Mouse (Mus musculus) left cerebral cortex, postnatal 36 days (tissue): Measurements from ENCODE around the gene Ndufs7. TPM values are rescaled to one million over a fixed set of nuclear protein-coding genes. Genes with fewer than 3 reads are reported as not detected.

Experiments
- DNase-seq, 2 experiments: peaks; one replicate each; pipeline ENCODE4 v3.0.0; 2021 to 2022; ENCODE audit warnings: low spot score in 2 of 2, mixed read lengths in 1 of 2
- intact Hi-C: fragments of 180-260 bp; cut with DNase I; formaldehyde crosslinking; loops from one replicate; pipeline ENCODE4 v1.15.1; 2025
- total RNA-seq, 2 experiments: library from RNA; stranded (reverse); gene quantifications; 2 replicates each; pipeline ENCODE4 v1.2.3; 2021

Ndufs7 gene
- total RNA-seq, 2 experiments from 2014 or later = 185 to 213 TPM

- intact Hi-C loops = no loop called here
- no peak for DNase-seq
Observed at GRCm38 (mm10) chr10:80282481-80283441, 33.8 kb downstream of the Ndufs7 start.

- intact Hi-C loops = no loop called here
- DNase-seq = no peak
Observed at GRCm38 (mm10) chr10:80285222-80286070, 36.5 kb downstream of the Ndufs7 start.

GRCm38 (mm10) chr10:80288097-80288496, 39.2 kb downstream of the Ndufs7 start:
- intact Hi-C loops = no loop called here
- DNase-seq = no peak

- DNase-seq = no peak
- intact Hi-C loops = no loop called here
Observed at GRCm38 (mm10) chr10:80288657-80289056, 39.7 kb downstream of the Ndufs7 start.

- intact Hi-C loops = no loop called here
- DNase-seq = peak; percentile 92
Observed at GRCm38 (mm10) chr10:80292251-80293146, 43.6 kb downstream of the Ndufs7 start, which contains the start of gene Rps15. TSS of gene Rps15 (plus strand) at chr10:80292453.

- no peak for DNase-seq
- intact Hi-C loops = no loop called here
Observed at GRCm38 (mm10) chr10:80293325-80293724, 44.4 kb downstream of the Ndufs7 start.

- intact Hi-C loops = no loop called here
- DNase-seq = no peak
Observed at GRCm38 (mm10) chr10:80294311-80294710, 45.4 kb downstream of the Ndufs7 start.

- DNase-seq = no peak
Observed at GRCm38 (mm10) chr10:80294788-80295303, 45.9 kb downstream of the Ndufs7 start.

GRCm38 (mm10) chr10:80295618-80296425, 46.9 kb downstream of the Ndufs7 start, which contains the start of gene Apc2:
TSS of gene Apc2 (plus strand) at chr10:80295977.
- intact Hi-C loops = no loop called here
- peak; percentile 81 for DNase-seq

More at GRCm38 (mm10) chr10:80294788-80295303, 45.9 kb downstream of the Ndufs7 start:
- intact Hi-C loops = no loop called here

- intact Hi-C loops = no loop called here
- peak in 1 of 2 experiments; percentile 14 for DNase-seq
Observed at GRCm38 (mm10) chr10:80296824-80297223, 47.9 kb downstream of the Ndufs7 start.

GRCm38 (mm10) chr10:80297526-80298133, 48.7 kb downstream of the Ndufs7 start:
- no peak for DNase-seq
- intact Hi-C loops = no loop called here

GRCm38 (mm10) chr10:80298571-80299281, 49.8 kb downstream of the Ndufs7 start:
- DNase-seq = peak; percentile 90 to 93
- intact Hi-C loops = no loop called here

- no peak for DNase-seq
- intact Hi-C loops = no loop called here
Observed at GRCm38 (mm10) chr10:80299301-80299700, 50.4 kb downstream of the Ndufs7 start.

- intact Hi-C loops = no loop called here
Observed at GRCm38 (mm10) chr10:80299824-80300223, 50.9 kb downstream of the Ndufs7 start.

GRCm38 (mm10) chr10:80300672-80301181, 51.8 kb downstream of the Ndufs7 start:
- intact Hi-C loops = no loop called here
- DNase-seq = no peak

More at GRCm38 (mm10) chr10:80299824-80300223, 50.9 kb downstream of the Ndufs7 start:
- no peak for DNase-seq

- DNase-seq = no peak
Observed at GRCm38 (mm10) chr10:80301256-80302081, 52.5 kb downstream of the Ndufs7 start.

More at GRCm38 (mm10) chr10:80301256-80302081, 52.5 kb downstream of the Ndufs7 start:
- intact Hi-C loops = no loop called here
